Mouse (Mus musculus): ENCODE data around the gene Rims1.

Rims1 gene

DNA sequence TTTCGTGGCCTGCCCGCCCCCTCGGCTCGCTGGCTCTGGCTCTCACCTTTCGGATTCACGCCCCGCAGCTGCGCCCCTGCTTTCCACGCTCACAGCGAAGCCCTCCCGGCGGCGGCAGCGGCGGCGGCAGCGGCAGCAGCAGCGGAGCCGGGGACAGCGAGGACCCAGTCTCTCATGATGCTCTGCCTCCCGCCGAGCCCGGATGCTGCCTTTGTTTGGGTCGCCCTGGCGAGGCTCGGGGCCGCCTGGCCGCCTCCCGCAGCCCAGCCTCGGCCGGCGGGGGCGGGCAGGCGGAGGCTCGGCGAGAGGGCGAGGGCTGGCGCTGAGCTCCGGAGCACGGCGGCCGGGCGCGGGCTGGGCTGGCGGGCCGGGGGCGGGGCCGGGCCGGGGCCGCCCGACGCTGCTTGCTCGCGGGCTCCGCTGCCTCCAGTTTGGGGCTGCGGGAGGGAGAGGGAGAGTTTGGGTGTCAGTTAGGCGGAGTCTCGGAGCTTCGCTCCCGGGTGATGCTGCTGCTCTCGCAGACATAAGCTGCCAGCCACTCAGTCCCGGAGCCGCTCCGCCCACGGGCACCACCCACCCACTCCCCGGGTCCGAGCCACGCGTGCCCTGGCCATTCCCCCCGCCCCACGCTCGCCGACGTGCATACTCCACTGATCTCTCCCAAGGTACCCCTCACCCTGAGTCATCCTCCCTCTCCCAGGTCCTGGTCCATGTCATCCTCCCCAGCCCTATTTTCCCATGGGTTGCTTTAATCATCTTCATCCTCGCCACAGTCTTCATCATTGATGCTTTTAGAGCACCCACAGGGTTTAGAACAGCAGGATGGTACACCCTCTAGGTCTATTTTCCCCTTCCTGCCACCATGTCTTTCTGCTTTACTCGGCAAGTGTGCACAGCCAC lies at the start of gene Rims1:
Gene Rims1, minus strand, starts transcription at position 269 of the 900 bp plus-strand sequence.
- peak; percentile 37 for DNase-seq (ENCODE audit: low read depth, low spot score)

DNA sequence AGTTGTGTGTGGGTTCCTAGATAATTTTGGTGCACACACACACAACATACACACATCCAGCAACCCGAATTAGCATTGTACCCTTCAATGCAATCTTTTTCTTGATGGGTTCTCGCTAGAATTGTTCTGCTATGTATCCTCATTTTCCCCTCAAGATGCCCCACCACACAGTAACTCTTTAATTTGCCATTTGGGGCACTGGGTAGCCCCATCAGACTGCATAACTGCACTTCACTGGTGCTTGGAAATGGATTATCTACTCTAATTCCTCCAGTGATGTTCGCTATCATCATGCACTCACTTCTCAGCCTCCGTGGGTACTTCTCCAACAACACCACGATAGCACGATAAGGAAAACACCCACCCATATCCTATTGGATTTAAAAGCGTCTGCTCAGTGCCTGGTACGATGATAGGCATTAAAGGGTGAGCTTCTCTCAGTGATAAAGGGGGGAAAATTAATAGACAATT lies 867 bp upstream of the Rims1 start:
- DNase-seq (ENCODE audit: low read depth, low spot score): no peak

DNA sequence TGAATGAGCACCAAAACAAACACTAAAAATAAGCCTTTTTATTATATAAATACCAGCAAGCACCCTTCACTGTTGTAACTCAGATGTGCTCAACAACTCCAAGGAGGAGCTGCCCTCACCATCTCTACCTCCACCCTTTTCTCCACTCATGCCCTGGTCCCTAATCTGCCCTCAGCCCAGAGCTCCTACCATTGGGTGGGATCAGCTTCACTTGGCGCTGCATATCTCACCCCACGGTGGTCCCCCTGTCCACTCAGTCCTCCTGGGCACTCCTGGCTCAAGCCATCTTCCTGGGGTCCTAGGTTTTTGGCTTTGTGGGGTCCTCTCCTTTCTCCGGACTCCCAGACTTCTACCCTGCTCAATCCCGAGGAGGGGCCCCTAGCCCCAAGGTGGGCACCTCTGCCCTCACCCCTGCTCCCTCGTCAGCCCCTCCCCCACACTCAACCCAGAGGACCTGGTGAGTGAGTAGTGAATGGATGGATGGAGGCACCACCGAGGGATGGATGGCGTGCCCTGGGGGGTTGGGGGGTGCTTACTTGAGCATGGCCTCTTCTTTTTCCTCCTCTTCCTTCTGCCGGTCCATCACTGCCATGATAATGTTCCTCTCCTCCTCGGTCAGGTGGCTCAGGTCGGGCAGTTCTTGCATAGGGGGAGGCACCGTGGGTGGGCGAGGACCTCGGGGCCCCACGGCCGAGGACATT lies 619 bp downstream of the Rims1 start:
- peak; percentile 11 for DNase-seq (ENCODE audit: low read depth, low spot score)

DNA sequence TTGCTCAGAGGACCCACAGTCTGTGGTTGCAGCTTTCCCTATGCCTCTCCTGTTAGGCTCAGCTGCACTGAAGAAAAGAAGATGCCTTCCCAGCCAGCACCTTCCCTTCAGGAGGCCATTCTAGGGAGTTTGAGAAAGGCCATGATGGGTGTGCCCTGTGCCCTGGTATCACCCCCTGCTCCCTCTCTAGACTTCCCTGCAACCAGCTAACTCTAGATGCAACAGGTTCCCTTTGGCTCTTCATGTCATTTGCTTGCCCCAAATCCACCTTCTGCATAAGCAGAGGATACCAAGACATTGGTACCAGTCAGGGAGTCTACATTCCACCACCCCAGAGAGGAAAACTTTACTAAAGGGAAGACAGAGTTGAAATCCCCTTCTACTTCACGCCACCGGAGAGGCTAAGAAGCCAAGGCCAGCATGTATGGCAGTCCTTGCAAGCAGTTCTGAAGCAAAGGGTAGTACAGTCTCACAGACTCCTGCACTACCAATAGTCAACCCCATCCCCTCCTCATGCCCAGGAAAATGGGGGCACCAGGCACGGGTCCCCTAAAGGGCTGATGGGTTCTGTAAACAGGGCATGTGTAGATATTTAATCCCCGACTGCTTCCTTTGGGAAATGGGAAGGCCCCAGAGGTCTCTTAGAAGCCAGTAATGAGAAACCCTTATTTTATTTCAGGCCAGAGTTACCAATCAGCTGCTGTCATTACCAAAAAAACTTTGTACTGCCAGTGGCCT lies 1.5 kb downstream of the Rims1 start:
- no peak for DNase-seq (ENCODE audit: low read depth, low spot score)

DNA sequence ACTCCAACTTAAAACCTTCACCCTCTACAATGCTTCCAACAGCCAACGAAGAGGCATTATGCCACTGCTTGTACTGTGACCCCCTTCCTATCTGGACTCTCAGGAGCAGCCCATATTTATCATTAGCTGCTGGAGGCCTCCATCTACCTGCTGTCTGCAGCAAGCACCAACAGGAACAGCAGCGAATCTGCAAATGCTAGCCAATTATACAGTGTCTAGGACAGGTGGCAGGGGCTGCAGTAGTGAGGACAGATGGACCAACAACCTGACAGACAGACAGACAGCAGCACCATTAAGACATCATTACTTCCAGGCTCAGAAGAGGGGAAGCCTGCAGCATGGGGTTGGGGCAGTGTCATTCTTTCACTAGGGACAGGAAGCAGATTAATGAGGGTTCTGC lies 2.3 kb downstream of the Rims1 start:
- DNase-seq (ENCODE audit: low read depth, low spot score): no peak

DNA sequence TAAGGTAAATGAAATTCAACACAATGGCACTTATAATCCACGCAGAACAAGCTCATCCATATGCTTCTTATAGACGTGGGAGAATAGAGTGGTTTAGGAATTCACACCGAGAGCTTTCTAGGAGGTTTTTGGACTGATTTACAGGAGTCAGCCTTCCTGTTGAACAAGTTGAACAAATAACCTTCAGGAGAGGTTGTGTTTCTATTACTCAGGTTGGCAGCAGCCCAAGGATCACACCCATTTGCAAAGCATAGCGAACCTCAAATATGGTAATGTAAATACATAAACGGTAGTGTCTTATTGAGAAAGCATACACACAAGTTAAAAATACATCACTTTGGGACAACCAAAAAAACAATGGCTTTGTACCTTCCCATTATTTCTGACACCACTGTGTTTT lies 5.5 kb downstream of the Rims1 start:
- DNase-seq (ENCODE audit: low read depth, low spot score): no peak

DNA sequence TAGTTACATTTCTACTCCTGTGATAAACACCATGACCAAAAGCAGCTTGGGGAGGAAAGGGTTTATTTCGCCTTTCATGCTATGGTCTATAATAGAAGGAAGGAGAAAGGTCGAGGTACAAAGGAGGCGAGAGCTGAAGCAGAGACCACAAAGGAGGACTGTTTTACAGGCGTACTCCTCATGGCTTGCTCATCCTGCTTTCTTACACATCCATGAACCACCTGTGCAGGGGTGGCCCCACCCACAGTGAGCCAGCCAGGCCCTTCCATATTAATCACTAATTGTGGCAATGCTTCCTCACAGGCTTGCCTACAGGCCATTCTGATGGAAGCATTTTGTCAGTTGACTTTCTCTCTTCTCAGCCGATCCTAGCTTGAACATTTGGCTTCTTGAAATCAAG lies 8.7 kb downstream of the Rims1 start:
- no peak for DNase-seq (ENCODE audit: low read depth, low spot score)

DNA sequence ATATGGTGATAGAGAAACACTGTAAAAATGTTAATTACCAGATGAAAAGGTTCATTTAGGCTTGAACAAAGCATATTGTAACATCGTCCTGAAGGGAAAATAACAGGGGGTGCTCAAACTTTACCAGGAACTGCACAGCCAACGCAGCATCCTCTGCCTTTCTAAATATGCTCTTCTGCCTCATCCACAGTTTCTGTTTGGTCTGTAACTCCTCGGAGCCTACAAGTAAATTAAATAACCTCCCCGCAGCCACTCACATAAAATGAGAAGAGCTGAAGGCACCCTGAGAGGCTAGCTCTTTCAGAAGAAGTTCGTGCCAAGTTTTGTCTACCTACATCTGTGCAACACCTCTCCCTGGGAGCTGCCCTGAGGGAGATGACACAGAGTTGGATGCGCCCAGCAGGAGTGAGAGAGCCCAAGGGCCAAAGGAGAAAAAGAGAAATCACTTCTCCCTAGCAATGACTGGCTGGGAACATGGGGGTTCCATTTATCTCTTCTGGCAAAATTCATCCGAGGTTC lies 16.3 kb downstream of the Rims1 start:
- DNase-seq (ENCODE audit: low read depth, low spot score): no peak

DNA sequence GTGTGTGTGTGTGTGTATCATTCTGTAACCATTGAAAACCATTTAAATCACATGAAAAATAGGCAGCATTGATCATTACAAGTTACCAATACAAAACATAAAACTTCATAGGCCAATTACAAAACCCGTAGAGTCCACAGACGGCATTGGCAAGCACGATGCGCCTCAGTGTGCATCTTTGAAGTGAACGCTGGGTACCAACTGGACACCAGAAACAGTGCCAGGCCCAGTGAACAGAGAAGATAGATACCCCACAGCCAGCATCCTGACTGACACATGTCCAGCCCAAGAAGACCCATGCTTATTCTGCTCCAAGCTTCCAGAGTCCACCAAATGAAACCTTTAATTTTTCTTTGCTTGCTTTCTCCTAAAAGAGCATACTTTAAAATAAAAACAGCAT lies 18.2 kb downstream of the Rims1 start:
- no peak for DNase-seq (ENCODE audit: low read depth, low spot score)

DNA sequence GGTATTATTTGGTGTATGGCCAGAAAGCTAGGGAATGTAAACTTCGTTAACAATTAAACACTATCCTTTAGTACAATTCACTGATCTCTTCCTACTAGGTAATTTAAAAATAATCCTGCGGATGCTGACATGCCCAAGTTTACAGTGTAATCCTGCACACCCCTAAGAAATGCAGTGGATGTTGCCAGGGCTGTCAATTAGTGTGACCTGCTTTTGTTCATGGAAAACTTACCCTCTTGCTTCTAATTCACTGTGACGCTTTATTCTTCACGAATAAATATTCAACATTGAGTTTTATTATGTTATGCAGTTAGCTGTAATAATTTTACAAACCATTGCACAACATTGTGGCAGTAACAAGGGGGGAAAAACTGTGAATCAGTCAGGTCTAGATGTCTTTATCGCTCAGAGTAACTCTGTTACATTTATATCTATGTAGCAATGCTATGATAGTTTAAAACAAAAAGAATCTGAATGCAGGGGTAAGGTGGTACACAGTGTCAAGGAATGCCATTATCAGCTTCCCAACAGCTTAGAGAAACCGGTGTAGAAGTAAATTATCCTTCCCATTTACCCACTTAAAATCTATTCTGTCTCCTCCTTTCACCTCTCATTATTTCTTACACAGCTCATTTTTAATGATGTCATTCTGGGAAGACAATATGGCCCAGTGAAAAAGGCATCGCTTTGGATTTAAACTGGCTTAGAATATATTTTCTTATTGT lies 35.1 kb downstream of the Rims1 start:
- DNase-seq (ENCODE audit: low read depth, low spot score): no peak

DNA sequence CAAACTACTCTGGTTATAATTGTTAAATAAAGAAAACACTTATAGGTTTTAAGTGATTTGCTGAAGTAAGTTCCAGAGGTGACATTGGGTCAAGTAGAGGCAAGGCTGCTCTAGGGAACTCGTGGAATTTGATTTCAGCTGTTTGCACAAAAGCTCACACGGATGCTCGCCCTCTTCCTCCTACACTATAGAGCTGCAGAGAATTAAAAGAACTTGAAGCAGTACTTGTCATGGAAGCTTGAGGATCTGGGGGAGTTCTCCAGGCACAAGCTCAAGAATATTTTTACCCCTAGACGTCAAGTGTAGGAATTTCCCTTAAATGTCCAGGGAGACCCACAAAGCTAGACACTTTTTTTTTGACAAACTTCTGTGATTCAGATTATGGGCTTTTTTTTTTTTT lies 42.4 kb downstream of the Rims1 start:
- no peak for DNase-seq (ENCODE audit: low read depth, low spot score)

DNA sequence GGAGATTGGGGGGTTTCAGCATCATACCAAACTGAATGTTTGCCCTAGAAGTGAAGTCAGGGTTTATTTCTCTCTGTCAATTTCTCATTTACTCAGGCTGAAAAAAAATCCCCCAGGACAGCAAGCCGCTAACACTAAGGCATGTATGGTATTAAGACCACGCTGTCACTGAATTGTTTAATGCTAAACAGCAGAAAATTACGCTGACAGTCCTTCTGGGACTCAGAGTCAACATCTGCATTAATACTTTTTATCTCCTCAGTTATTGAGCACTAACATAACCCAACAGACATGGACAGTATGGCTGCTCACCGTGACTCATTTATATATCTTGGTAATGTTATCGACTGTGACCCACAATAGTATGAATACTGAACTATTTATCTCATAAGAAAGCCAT lies 43.0 kb downstream of the Rims1 start:
- no peak for DNase-seq (ENCODE audit: low read depth, low spot score)

DNA sequence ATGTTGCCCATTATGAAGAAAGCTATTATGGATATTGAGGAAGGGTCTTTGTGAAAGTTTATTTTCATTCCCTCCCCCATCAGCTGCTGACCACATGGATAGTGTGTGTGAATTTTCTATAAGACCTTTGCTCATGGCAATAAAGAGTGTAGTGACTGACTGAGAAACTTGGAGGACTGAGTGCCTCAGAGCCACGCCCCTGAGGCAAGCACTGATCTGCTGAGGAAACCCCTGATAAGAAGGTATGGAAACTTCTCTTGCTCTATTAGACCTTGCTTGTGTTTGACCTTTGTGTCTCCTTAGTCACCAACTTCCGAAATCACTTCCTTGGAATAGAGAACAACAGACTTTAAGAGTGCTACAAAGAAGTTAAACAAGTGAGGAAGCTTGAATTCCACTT lies 55.3 kb downstream of the Rims1 start:
- no peak for DNase-seq (ENCODE audit: low read depth, low spot score)

DNA sequence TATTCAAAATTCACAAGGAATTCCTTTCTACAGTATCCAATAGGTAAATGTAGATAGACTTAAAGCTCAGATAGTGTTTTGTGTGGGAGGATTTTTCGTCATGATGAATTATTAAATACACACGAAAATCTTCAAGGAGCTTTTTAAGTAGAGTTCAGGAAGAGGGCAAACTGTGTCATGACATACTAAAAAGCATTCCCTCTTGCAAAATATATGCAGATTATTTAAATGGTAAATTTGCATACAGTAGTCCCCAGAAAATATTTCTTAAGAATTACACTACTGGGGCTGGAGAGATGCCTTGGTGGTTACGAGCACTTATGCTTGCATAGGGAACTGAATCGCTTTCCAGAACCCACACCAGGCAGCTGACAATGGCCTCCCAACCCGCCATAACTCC lies 61.1 kb downstream of the Rims1 start:
- no peak for DNase-seq (ENCODE audit: low read depth, low spot score)

DNA sequence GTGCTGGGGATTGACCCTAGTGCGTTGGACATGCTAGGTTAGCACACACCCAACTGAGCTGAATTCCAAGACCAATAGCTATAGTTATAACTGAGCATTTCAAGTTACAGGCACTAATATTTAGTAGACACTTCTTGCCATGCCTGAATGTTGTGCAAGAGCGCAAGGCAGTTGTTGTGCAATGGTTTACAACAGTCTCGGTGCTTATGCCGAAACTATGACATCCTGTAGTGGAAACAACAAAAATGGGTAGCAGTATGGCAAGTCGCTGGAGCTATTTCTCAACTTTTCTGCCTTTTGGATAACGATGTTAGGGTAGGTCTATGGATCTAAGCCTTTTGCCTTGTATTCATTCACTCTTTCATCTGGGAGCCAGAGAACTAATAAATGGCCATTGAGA lies 68.3 kb downstream of the Rims1 start:
- DNase-seq (ENCODE audit: low read depth, low spot score): no peak

DNA sequence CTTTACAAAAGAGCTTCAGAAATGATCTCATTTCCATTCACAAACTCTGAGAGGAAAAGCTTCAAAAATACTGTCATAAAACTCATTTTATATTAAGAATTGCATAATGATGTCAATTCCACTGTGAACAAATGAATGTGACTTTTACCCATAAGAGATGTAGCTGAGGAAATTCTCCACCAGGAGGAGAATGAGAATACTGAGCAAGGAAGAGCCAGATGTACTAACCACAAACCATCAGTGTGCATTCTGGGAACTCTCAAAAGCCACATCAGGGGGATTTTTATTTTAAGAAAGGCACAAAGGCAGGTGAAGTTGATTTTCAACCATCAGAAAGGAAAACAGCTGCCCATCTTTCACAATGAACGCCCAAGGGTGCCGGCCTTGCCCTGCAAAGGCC lies 71.4 kb downstream of the Rims1 start:
- DNase-seq (ENCODE audit: low read depth, low spot score): no peak

DNA sequence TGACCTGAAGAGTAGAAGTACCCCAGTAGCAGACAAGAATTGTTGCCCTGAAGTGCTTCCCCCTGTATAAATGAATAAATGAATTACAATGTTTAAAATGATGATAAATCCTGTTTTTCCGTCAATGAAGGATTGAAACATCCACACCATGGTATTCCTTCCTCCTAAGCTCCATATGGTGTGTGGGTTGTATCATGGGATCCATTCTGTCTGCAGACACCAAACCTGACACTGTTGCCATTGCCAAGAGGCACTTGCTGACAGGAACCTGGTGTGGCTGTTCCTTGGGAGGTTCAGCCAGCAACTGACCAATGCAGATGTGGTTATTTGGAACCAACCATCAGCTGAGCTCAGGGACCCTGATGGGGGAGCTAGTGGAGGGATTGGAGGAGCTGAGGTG lies 72.5 kb downstream of the Rims1 start:
- no peak for DNase-seq (ENCODE audit: low read depth, low spot score)

DNA sequence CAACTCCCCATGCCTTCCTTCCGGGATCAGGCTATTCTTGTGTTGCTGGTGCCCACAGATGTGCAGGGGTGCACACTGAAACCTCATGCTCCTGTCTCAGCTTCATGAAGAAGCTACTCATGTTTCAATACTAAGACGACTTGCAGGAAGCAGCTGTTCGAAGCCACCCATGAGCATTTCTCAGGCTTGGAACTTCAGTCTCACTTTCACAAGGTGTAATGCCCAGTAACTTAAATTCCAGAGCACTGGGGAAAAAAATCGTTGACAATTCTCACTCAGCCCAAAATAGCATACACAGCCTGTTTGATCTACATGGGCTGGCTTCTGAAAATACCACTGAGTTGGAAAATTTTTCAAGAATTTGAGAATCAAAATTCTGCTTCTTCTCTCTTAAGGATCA lies 77.6 kb downstream of the Rims1 start:
- DNase-seq (ENCODE audit: low read depth, low spot score): peak; percentile 1

DNA sequence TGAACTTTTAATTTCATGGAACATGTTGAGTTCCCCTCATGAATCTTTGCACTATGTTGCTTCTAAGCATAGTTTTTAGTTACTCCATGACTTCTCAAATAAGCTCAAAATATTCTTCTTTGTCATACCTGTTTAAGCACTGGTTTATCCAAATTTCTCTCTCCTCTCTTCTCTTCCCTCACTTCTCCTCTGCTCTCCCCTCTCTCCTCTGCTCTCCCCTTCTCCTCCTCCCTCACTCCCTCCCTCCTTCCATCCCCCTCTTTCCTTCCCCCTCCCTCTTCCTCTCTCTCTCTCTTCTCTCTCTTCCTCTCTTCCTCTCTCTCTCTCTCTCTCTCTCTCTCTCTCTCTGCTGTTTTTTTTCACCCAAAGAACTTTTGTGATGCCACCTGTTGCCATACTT lies 84.1 kb downstream of the Rims1 start:
- no peak for DNase-seq (ENCODE audit: low read depth, low spot score)

DNA sequence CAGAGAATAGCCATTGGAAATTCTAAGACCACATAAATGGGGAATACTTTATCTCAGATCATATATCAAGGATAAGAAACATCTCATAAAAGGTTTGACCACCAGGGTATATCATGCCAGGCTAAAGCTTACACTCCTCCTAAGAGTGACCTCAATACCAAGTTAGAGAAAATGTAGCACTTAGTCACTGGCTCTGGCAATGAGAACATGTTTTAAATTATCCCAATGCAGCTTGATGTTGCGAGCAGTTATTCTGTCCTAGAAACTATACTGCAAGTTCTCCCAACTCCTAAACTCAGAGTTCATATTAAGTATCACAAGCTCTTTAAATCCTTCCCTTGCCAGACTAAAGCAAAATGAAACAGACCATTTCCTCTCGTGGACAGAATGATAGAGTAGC lies 85.1 kb downstream of the Rims1 start:
- DNase-seq (ENCODE audit: low read depth, low spot score): no peak

DNA sequence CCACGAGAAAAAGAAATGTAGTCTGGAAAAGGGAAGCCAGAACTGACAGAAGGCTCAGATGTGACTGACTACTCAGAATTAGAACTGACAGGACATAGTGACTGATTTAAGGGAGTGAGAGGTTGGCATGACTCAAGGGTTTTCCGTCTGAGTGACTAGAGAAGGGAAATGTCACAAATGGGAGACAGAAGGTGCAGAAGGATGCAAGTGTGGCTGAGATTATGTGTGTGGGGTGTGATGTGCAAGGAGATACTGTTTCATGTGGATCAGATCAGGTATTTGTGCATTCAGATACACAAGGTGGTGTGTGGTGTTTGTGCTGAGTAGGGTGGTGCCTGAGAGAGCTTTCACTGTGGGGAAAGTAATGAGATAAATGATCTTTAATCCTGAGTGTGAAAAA lies 96.3 kb downstream of the Rims1 start:
- DNase-seq (ENCODE audit: low read depth, low spot score): no peak
